Mouse (Mus musculus) spleen, adult 2 months (tissue): Measurements from ENCODE around the gene Snx29. TPM values are rescaled to one million over a fixed set of nuclear protein-coding genes. Genes with fewer than 3 reads are reported as not detected.

ENCODE experiments used
- DNase-seq, 2 experiments: peaks; one replicate each; pipeline versions ENCODE4 v3.0.0 to v3.0.0-alpha.2; 2012 to 2021; ENCODE audit warnings: low spot score in 2 of 2, low read depth in 1 of 2
- H3K27ac ChIP-seq: fragments of 200-500 bp; 2 replicates; pipeline ENCODE4 v1.5.1; 2012; ENCODE audit warnings: low read length, inconsistent platforms; ENCODE audit not compliant: insufficient read depth
- H3K27me3 ChIP-seq: fragments of 200-500 bp; 2 replicates; pipeline ENCODE4 v1.6.1; 2012; ENCODE audit warnings: mild to moderate bottlenecking, moderate library complexity, low read length, inconsistent platforms; ENCODE audit not compliant: control insufficient read depth, insufficient read depth
- H3K36me3 ChIP-seq: fragments of 200-500 bp; 2 replicates; pipeline ENCODE4 v1.6.1; 2012; ENCODE audit warnings: mild to moderate bottlenecking, low read length, inconsistent platforms; ENCODE audit not compliant: control insufficient read depth, insufficient read depth
- H3K4me1 ChIP-seq: fragments of 200-500 bp; 2 replicates; pipeline ENCODE4 v1.6.1; 2011; ENCODE audit warnings: inconsistent platforms; ENCODE audit not compliant: control insufficient read depth, insufficient read depth, insufficient read length
- H3K4me3 ChIP-seq: fragments of 200-500 bp; 2 replicates; pipeline ENCODE4 v1.5.1; 2011; ENCODE audit warnings: mild to moderate bottlenecking, inconsistent platforms; ENCODE audit not compliant: insufficient read depth, insufficient read length; ENCODE audit errors: extremely low read depth
- CTCF ChIP-seq: fragments of 200-500 bp; IDR thresholded peaks from 2 replicates; pipeline ENCODE4 v1.5.1; 2011; ENCODE audit warnings: mild to moderate bottlenecking, inconsistent platforms; ENCODE audit not compliant: insufficient read depth, insufficient read length, insufficient replicate concordance; ENCODE audit errors: extremely low read depth
- POLR2A ChIP-seq: fragments of 200-500 bp; IDR thresholded peaks from 2 replicates; pipeline ENCODE4 v1.6.1; 2011; ENCODE audit warnings: low read depth, low read length, inconsistent platforms
- WGBS: fragments of 180-500 bp; shearing (Covaris S2); methylation state at CpG from one replicate; pipeline ENCODE4 v1.1.7; 2018; 5-methylcytosine and 5-hydroxymethylcytosine counted together
- polyA plus RNA-seq: library from polyadenylated mRNA; depleted of rRNA; stranded (reverse); fragments of >200 nt; gene quantifications from 2 replicates; pipeline ENCODE4 v1.2.3, GENCODE M21; 2012

Gene Snx29
- polyA plus RNA-seq, 1 experiment: 13.6 TPM

GRCm38 (mm10) chr16:11626004-11626481 is 303.3 kb downstream of the Snx29 start:
- WGBS: 96% methylated on average over 1 of the region's 1 CpGs
- Histone ChIP-seq H3K4me3 (no peak overlapping the region), H3K36me3 (no peaks in the 10 kb centered on the region), H3K27me3 (no peaks in the 10 kb centered on the region), H3K4me1 (peaks cover 2% of the 10 kb centered on the region; the same call in 1 of the 2 replicates), H3K27ac (no peak overlapping the region)
- no peak for TF ChIP-seq POLR2A
- TF ChIP-seq CTCF: no peak
- no peak for DNase-seq

GRCm38 (mm10) chr16:11626616-11627015 is 303.9 kb downstream of the Snx29 start:
- Histone ChIP-seq H3K36me3 (no peaks in the 10 kb centered on the region), H3K27ac (no peak overlapping the region), H3K4me3 (no peak overlapping the region), H3K4me1 (peaks cover 8% of the 10 kb centered on the region), H3K27me3 (no peaks in the 10 kb centered on the region)
- no peak for DNase-seq
- WGBS: 91% methylated on average over 2 of the region's 2 CpGs
- TF ChIP-seq POLR2A: no peak
- TF ChIP-seq CTCF: no peak

GRCm38 (mm10) chr16:11627866-11628638 is 305.3 kb downstream of the Snx29 start:
- DNase-seq: no peak
- no peak overlapping the region for H3K4me3 ChIP-seq
- no peak overlapping the region for H3K27ac ChIP-seq
- WGBS: 91% methylated on average over 9 of the region's 9 CpGs
- no peaks in the 10 kb centered on the region for H3K36me3 ChIP-seq
- TF ChIP-seq POLR2A (no peak), CTCF (no peak)
- H3K4me1 ChIP-seq: peaks cover 12% of the 10 kb centered on the region
- no peaks in the 10 kb centered on the region for H3K27me3 ChIP-seq

- Histone ChIP-seq H3K27me3 (no peaks in the 10 kb centered on the region), H3K4me1 (peaks cover 16% of the 10 kb centered on the region), H3K4me3 (no peak overlapping the region), H3K27ac (no peak overlapping the region), H3K36me3 (no peaks in the 10 kb centered on the region; the same call in 1 of the 2 replicates)
- TF ChIP-seq CTCF (no peak), POLR2A (no peak)
- WGBS: 93% methylated on average over 7 of the region's 7 CpGs
- DNase-seq: no peak
These were observed 307.0 kb downstream of the Snx29 start for GRCm38 (mm10) chr16:11629704-11630103.

- no peak overlapping the region for H3K27ac ChIP-seq
- 53% methylated on average over 5 of the region's 5 CpGs for WGBS
- H3K4me3 ChIP-seq: no peak overlapping the region
- TF ChIP-seq CTCF (no peak), POLR2A (no peak)
- peaks cover 16% of the 10 kb centered on the region for H3K4me1 ChIP-seq
- DNase-seq: no peak
- no peaks in the 10 kb centered on the region; the same call in 1 of the 2 replicates for H3K36me3 ChIP-seq
- no peaks in the 10 kb centered on the region for H3K27me3 ChIP-seq
These were observed 307.8 kb downstream of the Snx29 start for GRCm38 (mm10) chr16:11630489-11630888.

- 14% methylated on average over 2 of the region's 2 CpGs for WGBS
- H3K36me3 ChIP-seq: no peaks in the 10 kb centered on the region; the same call in 1 of the 2 replicates
These were observed 309.6 kb downstream of the Snx29 start for GRCm38 (mm10) chr16:11632205-11632747.

More at GRCm38 (mm10) chr16:11632205-11632747, 309.6 kb downstream of the Snx29 start:
- no peak for DNase-seq
- H3K27me3 ChIP-seq: no peaks in the 10 kb centered on the region
- peaks cover 27% of the 10 kb centered on the region for H3K4me1 ChIP-seq
- H3K4me3 ChIP-seq: no peak overlapping the region
- no peak overlapping the region for H3K27ac ChIP-seq
- no peak for TF ChIP-seq POLR2A
